Mouse (Mus musculus) limb, embryonic 15.5 days (tissue): ENCODE results near the gene Lck. TPM values are rescaled to one million over a fixed set of nuclear protein-coding genes. Genes with fewer than 3 reads are reported as not detected.
"Not testable (repeated sequence)": the region's sequence is repeated elsewhere in the genome, so short reads cannot be mapped to it uniquely, and the experiment has no call there.

Experiments
- ATAC-seq: fragments of 200-750 bp; cut with Nextera tagmentation; 2 replicates; pipeline ENCODE4 v1.8.0; 2017; ENCODE audit warnings: low read depth, moderate TSS enrichment; ENCODE audit not compliant: insufficient number of reproducible peaks, low FRiP score, low TSS enrichment
- H3K27ac ChIP-seq: fragments of 300-500 bp; sonication (generic); 2 replicates; pipeline ENCODE4 v1.5.1; 2015; ENCODE audit warnings: moderate library complexity, mild to moderate bottlenecking, inconsistent platforms
- H3K27me3 ChIP-seq: fragments of 300-500 bp; sonication (generic); 2 replicates; pipeline ENCODE4 v1.6.1; 2015; ENCODE audit warnings: inconsistent platforms
- H3K36me3 ChIP-seq: fragments of 300-500 bp; sonication (generic); 2 replicates; pipeline ENCODE4 v1.6.1; 2015; ENCODE audit warnings: inconsistent platforms
- H3K4me1 ChIP-seq: fragments of 300-500 bp; sonication (generic); 2 replicates; pipeline ENCODE4 v1.6.1; 2015; ENCODE audit warnings: inconsistent platforms
- H3K4me2 ChIP-seq: fragments of 300-500 bp; sonication (generic); 2 replicates; pipeline ENCODE4 v1.6.1; 2015; ENCODE audit warnings: mild to moderate bottlenecking, inconsistent platforms
- H3K4me3 ChIP-seq: fragments of 300-500 bp; sonication (generic); 2 replicates; pipeline ENCODE4 v1.5.1; 2015; ENCODE audit warnings: mild to moderate bottlenecking, inconsistent platforms
- H3K9ac ChIP-seq: fragments of 300-500 bp; sonication (generic); 2 replicates; pipeline ENCODE4 v1.6.1; 2015; ENCODE audit warnings: inconsistent platforms
- H3K9me3 ChIP-seq: fragments of 300-500 bp; sonication (generic); 2 replicates; pipeline ENCODE4 v1.6.1; 2016; ENCODE audit warnings: inconsistent platforms
- WGBS: fragments of 180-500 bp; shearing (Covaris S2); methylation state at CpG from one replicate; pipeline ENCODE4 v1.1.7; 2015; 5-methylcytosine and 5-hydroxymethylcytosine counted together
- polyA plus RNA-seq: library from polyadenylated mRNA; unstranded; fragments of >200 nt; fragmentation: Nextera tagmentation; extraction: Ambion mirVana; gene quantifications from 2 replicates; pipeline ENCODE4 v1.2.1, GENCODE M21; 2015

Lck gene
- polyA plus RNA-seq, 1 experiment from 2014 or later: 5.8 TPM

GRCm38 (mm10) chr4:129563718-129564117 is 9.7 kb downstream of the Lck start:
- Histone ChIP-seq H3K27me3 (no peaks in the 10 kb centered on the region), H3K27ac (no peak overlapping the region), H3K9me3 (no peaks in the 10 kb centered on the region), H3K4me3 (no peak overlapping the region), H3K36me3 (no peaks in the 10 kb centered on the region), H3K4me2 (no peak overlapping the region), H3K4me1 (no peaks in the 10 kb centered on the region), H3K9ac (no peak overlapping the region)
- 25% methylated on average over 8 of the region's 8 CpGs for WGBS
- no peak for ATAC-seq

GRCm38 (mm10) chr4:129561184-129561583 is 12.3 kb downstream of the Lck start:
- Histone ChIP-seq H3K9me3 (no peaks in the 10 kb centered on the region), H3K27me3 (no peaks in the 10 kb centered on the region), H3K4me1 (no peaks in the 10 kb centered on the region; the same call in 1 of the 2 replicates), H3K9ac (no peak overlapping the region), H3K4me2 (no peak overlapping the region), H3K27ac (no peak overlapping the region), H3K4me3 (no peak overlapping the region), H3K36me3 (no peaks in the 10 kb centered on the region)
- ATAC-seq: no peak
- 88% methylated on average over 5 of the region's 5 CpGs for WGBS

- no peak for ATAC-seq
- Histone ChIP-seq H3K27ac (no peak overlapping the region), H3K9me3 (no peaks in the 10 kb centered on the region), H3K4me1 (peaks cover 11% of the 10 kb centered on the region), H3K9ac (no peak overlapping the region), H3K4me3 (no peak overlapping the region), H3K4me2 (no peak overlapping the region), H3K36me3 (no peaks in the 10 kb centered on the region), H3K27me3 (no peaks in the 10 kb centered on the region)
- 83% methylated on average over 12 of the region's 12 CpGs for WGBS
Observed at GRCm38 (mm10) chr4:129558321-129558955, 15.0 kb downstream of the Lck start.

GRCm38 (mm10) chr4:129557256-129557808 is 16.1 kb downstream of the Lck start:
- Histone ChIP-seq H3K36me3 (no peaks in the 10 kb centered on the region), H3K27ac (no peak overlapping the region; the same call in 1 of the 2 replicates), H3K4me2 (peak overlapping the region; percentile 74; the same call in 1 of the 2 replicates), H3K27me3 (no peaks in the 10 kb centered on the region), H3K4me1 (peaks cover 11% of the 10 kb centered on the region), H3K4me3 (no peak overlapping the region), H3K9ac (no peak overlapping the region), H3K9me3 (no peaks in the 10 kb centered on the region)
- WGBS: 68% methylated on average over 9 of the region's 9 CpGs
- no peak for ATAC-seq

GRCm38 (mm10) chr4:129556532-129557223 is 16.8 kb downstream of the Lck start:
- Histone ChIP-seq H3K4me3 (peak overlapping the region; percentile 54), H3K9ac (peak overlapping the region; percentile 29; the same call in 1 of the 2 replicates), H3K4me2 (peak overlapping the region; percentile 74), H3K36me3 (no peaks in the 10 kb centered on the region), H3K4me1 (peaks cover 11% of the 10 kb centered on the region), H3K27ac (peak overlapping the region; percentile 71), H3K9me3 (no peaks in the 10 kb centered on the region), H3K27me3 (no peaks in the 10 kb centered on the region)
- WGBS: 7% methylated on average over 33 of the region's 33 CpGs
- peak; percentile 78 for ATAC-seq

GRCm38 (mm10) chr4:129555862-129556531 is 17.4 kb downstream of the Lck start:
- Histone ChIP-seq H3K4me3 (peak overlapping the region; percentile 54), H3K27me3 (no peaks in the 10 kb centered on the region), H3K9me3 (no peaks in the 10 kb centered on the region), H3K36me3 (no peaks in the 10 kb centered on the region), H3K27ac (peak overlapping the region; percentile 71), H3K9ac (peak overlapping the region; percentile 29), H3K4me1 (peaks cover 11% of the 10 kb centered on the region), H3K4me2 (peak overlapping the region; percentile 74)
- WGBS: under 1% methylated on average over 24 of the region's 24 CpGs
- peak; percentile 32 for ATAC-seq

GRCm38 (mm10) chr4:129555421-129555861 is 18.0 kb downstream of the Lck start:
- 5% methylated on average over 16 of the region's 16 CpGs for WGBS
- H3K4me1 ChIP-seq: peaks cover 11% of the 10 kb centered on the region
- no peaks in the 10 kb centered on the region for H3K27me3 ChIP-seq
- H3K27ac ChIP-seq: no peak overlapping the region
- no peaks in the 10 kb centered on the region for H3K9me3 ChIP-seq
- H3K36me3 ChIP-seq: no peaks in the 10 kb centered on the region
- 0 out of 2 replicates have a peak, but pooled peaks have one; percentile 22 for ATAC-seq
- H3K9ac ChIP-seq: peak overlapping the region; percentile 29; the same call in 1 of the 2 replicates
- H3K4me2 ChIP-seq: peak overlapping the region; percentile 74
- H3K4me3 ChIP-seq: peak overlapping the region; percentile 54

GRCm38 (mm10) chr4:129554512-129554911 is 18.9 kb downstream of the Lck start:
- WGBS: 93% methylated on average over 6 of the region's 6 CpGs
- not testable (repeated sequence) for H3K9ac ChIP-seq, H3K27me3 ChIP-seq, H3K4me3 ChIP-seq, H3K4me2 ChIP-seq, H3K36me3 ChIP-seq, ATAC-seq, H3K9me3 ChIP-seq, H3K27ac ChIP-seq
- H3K4me1 ChIP-seq: peaks cover 11% of the 10 kb centered on the region

- Histone ChIP-seq H3K9ac (no peak overlapping the region), H3K27ac (no peak overlapping the region), H3K9me3 (no peaks in the 10 kb centered on the region), H3K36me3 (no peaks in the 10 kb centered on the region), H3K4me1 (peaks cover 2% of the 10 kb centered on the region; the same call in 1 of the 2 replicates), H3K4me2 (no peak overlapping the region), H3K4me3 (no peak overlapping the region), H3K27me3 (no peaks in the 10 kb centered on the region)
- ATAC-seq: no peak
- WGBS: 54% methylated on average over 1 of the region's 1 CpGs
Observed at GRCm38 (mm10) chr4:129550295-129550694, 23.1 kb downstream of the Lck start.

GRCm38 (mm10) chr4:129549306-129549705 is 24.1 kb downstream of the Lck start:
- Histone ChIP-seq H3K4me1 (no peaks in the 10 kb centered on the region), H3K36me3 (no peaks in the 10 kb centered on the region), H3K9me3 (no peaks in the 10 kb centered on the region), H3K27me3 (no peaks in the 10 kb centered on the region), H3K4me3 (no peak overlapping the region), H3K4me2 (no peak overlapping the region), H3K9ac (no peak overlapping the region), H3K27ac (no peak overlapping the region)
- ATAC-seq: no peak
- 89% methylated on average over 2 of the region's 2 CpGs for WGBS

GRCm38 (mm10) chr4:129547631-129548030 is 25.8 kb downstream of the Lck start:
- H3K4me3 ChIP-seq, H3K9me3 ChIP-seq, H3K9ac ChIP-seq, H3K4me1 ChIP-seq, H3K36me3 ChIP-seq, ATAC-seq, H3K27me3 ChIP-seq, H3K27ac ChIP-seq, H3K4me2 ChIP-seq: not testable (repeated sequence)
- whole genome bisulfite sequencing: 93% methylated on average over 4 of the region's 4 CpGs
